Mouse (Mus musculus) lung, embryonic 16.5 days (tissue): Measurements from ENCODE around the gene Gm49380. TPM values are rescaled to one million over a fixed set of nuclear protein-coding genes. Genes with fewer than 3 reads are reported as not detected.
"Not testable (repeated sequence)": the region's sequence is repeated elsewhere in the genome, so short reads cannot be mapped to it uniquely, and the experiment has no call there.

Experiments
- ATAC-seq: fragments of 200-750 bp; cut with Nextera tagmentation; 2 replicates; pipeline ENCODE4 v1.8.0; 2017; ENCODE audit warnings: low read depth, mild to moderate bottlenecking, moderate library complexity
- H3K27ac ChIP-seq: fragments of 300-500 bp; sonication (generic); 2 replicates; pipeline ENCODE4 v1.5.1; 2014; ENCODE audit warnings: mild to moderate bottlenecking, control low read depth, low read length
- H3K27me3 ChIP-seq: fragments of 300-500 bp; sonication (generic); 2 replicates; pipeline ENCODE4 v1.6.1; 2014; ENCODE audit warnings: low read depth, low read length, mixed read lengths; ENCODE audit not compliant: control insufficient read depth, insufficient read depth
- H3K36me3 ChIP-seq: fragments of 300-500 bp; sonication (generic); 2 replicates; pipeline ENCODE4 v1.6.1; 2014; ENCODE audit warnings: low read length; ENCODE audit not compliant: control insufficient read depth, insufficient read depth
- H3K4me1 ChIP-seq: fragments of 300-500 bp; sonication (generic); replicated peaks from 2 replicates; pipeline ENCODE4 v1.6.1; 2014; ENCODE audit warnings: low read length, mixed read lengths; ENCODE audit not compliant: control insufficient read depth, insufficient read depth
- H3K4me2 ChIP-seq: fragments of 300-500 bp; sonication (generic); 2 replicates; pipeline ENCODE4 v1.6.1; 2014; ENCODE audit warnings: low read depth, low read length, control low read depth
- H3K4me3 ChIP-seq: fragments of 300-500 bp; sonication (generic); 2 replicates; pipeline ENCODE4 v1.5.1; 2014; ENCODE audit warnings: mild to moderate bottlenecking, low read length, control low read depth
- H3K9ac ChIP-seq: fragments of 300-500 bp; sonication (generic); 2 replicates; pipeline ENCODE4 v1.6.1; 2014; ENCODE audit warnings: low read length, control low read depth
- H3K9me3 ChIP-seq: fragments of 300-500 bp; sonication (generic); 2 replicates; pipeline ENCODE4 v1.6.1; 2016; ENCODE audit warnings: low read length; ENCODE audit not compliant: control insufficient read depth
- WGBS: fragments of 180-500 bp; shearing (Covaris S2); extraction: QIAGEN DNeasy Blood & Tissue Kit; methylation state at CpG from one replicate; pipeline ENCODE4 v1.1.7; 2014; 5-methylcytosine and 5-hydroxymethylcytosine counted together
- polyA plus RNA-seq: library from polyadenylated mRNA; unstranded; fragments of >200 nt; fragmentation: Nextera tagmentation; extraction: Ambion mirVana; gene quantifications from 2 replicates; pipeline ENCODE4 v1.2.1, GENCODE M21; 2015

Gm49380 gene
- polyA plus RNA-seq, 1 experiment from 2014 or later: 0.14 TPM

DNA sequence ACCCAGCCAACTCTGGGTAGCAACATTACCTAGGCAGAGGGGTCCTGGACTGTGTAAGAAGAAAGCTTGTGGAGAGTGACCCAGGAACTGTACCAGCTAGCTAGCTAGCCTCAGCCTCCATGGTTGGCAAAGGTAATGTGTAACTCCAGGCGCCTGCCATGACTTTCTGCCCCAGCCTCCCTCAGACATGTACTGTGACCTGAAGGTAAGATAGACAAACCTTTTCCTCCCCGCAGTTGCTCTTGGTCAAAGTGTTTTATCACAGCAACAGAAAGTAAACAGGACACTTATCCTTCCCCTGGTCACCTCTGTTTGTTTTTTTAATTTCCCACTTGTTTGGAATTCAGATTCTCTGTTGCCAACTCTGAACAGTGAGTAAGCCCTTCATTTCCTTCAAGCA is 1.2 kb upstream of the Gm49380 start:
- WGBS: 52% methylated on average over 2 of the region's 2 CpGs
- no peaks in the 10 kb centered on the region for H3K9me3 ChIP-seq
- H3K27me3 ChIP-seq: no peaks in the 10 kb centered on the region
- H3K27ac ChIP-seq: no peak overlapping the region
- H3K9ac ChIP-seq: no peak overlapping the region
- ATAC-seq: no peak
- H3K4me2 ChIP-seq: no peak overlapping the region
- H3K36me3 ChIP-seq: no peaks in the 10 kb centered on the region
- peaks cover 15% of the 10 kb centered on the region for H3K4me1 ChIP-seq
- H3K4me3 ChIP-seq: no peak overlapping the region

DNA sequence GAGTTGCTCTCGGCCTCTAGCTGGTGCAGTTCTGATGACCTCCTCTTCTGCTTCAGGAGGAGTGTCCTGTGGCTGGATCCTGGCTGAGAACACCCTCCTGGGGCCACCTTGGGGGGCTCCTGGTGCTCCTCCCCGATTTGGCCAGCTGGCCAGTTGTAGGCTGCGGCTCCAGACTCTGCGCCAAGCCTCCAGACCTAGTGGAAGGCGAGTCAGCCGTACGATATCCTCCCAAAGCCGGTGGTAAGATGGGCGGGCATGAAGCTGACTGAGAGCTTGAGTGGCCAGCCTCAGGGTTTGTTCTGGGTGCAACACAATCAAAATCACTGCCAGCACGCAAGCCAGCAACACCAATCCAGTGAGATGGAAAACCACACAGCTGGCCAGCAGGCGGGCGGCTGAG is 1.4 kb downstream of the Gm49380 start:
- Histone ChIP-seq H3K4me1 (peaks cover 37% of the 10 kb centered on the region), H3K4me2 (peak overlapping the region; percentile 60), H3K4me3 (peak overlapping the region; percentile 80)
- H3K27me3 ChIP-seq, H3K9me3 ChIP-seq, H3K9ac ChIP-seq, ATAC-seq, H3K27ac ChIP-seq, H3K36me3 ChIP-seq: not testable (repeated sequence)
- 45% methylated on average over 9 of the region's 12 CpGs for WGBS

DNA sequence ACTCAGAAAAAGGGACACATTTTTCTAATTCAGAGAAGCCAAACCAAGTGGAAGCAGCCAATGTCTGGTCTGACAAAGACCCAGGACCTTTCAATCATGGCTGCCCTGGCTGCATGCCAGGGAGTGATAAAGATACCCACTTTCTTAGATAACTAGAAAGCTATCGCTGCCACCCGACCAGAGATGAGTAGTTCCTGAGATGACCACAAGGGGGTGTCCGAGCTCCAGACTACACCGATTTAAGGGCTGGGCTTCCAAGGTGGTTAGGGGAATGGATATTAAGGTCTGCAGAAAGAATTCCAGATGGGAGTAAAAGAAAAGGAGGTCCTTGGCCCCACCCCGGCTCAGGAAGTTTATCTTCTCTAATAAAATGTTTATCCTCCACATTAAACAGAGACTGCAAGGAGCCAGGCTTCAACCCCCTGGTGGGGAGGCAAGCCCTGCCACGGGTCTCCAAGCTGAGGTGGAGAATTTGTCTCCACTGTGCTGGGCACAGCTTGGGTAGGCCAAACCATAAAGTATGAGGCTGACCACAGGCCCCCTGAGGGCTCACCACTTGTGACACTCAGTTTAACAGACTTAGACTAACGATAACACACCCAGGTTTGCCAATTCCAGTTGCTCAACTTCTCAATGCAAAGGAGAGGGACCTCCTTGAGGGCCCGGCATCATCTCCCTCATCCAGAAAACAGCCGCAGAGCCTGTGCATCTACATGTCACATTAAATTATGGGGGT is 3.8 kb downstream of the Gm49380 start:
- peak overlapping the region; percentile 57 for H3K9ac ChIP-seq
- peak overlapping the region; percentile 47 for H3K4me2 ChIP-seq
- H3K4me1 ChIP-seq: peaks cover 41% of the 10 kb centered on the region

DNA sequence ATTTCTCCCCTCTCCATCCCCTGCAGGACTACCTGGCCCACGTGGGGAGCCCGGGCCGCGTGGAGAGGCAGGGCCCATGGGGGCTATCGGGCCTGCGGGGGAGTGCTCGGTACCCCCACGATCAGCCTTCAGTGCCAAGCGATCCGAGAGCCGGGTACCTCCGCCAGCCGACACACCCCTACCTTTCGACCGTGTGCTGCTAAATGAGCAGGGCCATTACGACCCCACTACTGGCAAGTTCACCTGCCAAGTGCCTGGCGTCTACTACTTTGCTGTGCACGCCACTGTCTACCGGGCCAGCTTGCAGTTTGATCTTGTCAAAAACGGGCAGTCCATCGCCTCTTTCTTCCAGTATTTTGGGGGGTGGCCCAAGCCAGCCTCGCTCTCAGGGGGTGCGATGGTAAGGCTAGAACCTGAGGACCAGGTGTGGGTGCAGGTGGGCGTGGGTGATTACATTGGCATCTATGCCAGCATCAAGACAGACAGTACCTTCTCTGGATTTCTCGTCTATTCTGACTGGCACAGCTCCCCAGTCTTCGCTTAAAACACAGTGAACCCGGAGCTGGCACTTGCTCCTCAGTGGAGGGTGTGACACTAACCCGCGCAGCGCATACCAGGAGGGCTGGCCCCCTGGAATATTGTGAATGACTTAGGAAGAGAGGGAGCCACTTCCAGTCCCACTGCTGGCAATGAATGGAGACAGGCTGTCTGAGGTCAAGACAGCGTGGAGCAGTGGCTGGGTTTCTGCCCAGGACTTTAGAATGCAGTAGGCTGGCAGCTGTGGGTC is 4.8 kb downstream of the Gm49380 start:
- WGBS: 78% methylated on average over 31 of the region's 31 CpGs
- H3K27ac ChIP-seq: peak overlapping the region; percentile 79
- ATAC-seq: no peak
- no peaks in the 10 kb centered on the region for H3K9me3 ChIP-seq
- peaks cover 7% of the 10 kb centered on the region for H3K36me3 ChIP-seq
- peaks cover 38% of the 10 kb centered on the region for H3K4me1 ChIP-seq
- peak overlapping the region; percentile 41 for H3K9ac ChIP-seq
- H3K4me3 ChIP-seq: peak overlapping the region; percentile 14; the same call in 1 of the 2 replicates
- H3K4me2 ChIP-seq: peak overlapping the region; percentile 47
- H3K27me3 ChIP-seq: no peaks in the 10 kb centered on the region

More for the DNA sequence above, 3.8 kb downstream of the Gm49380 start:
- H3K27me3 ChIP-seq: no peaks in the 10 kb centered on the region
- WGBS: 22% methylated on average over 9 of the region's 9 CpGs
- ATAC-seq: no peak
- peak overlapping the region; percentile 14 for H3K4me3 ChIP-seq
- H3K36me3 ChIP-seq: peaks cover 7% of the 10 kb centered on the region
- 0 out of 2 replicates have a peak overlapping the region, but pooled peaks have one; percentile 4 for H3K27ac ChIP-seq
- no peaks in the 10 kb centered on the region for H3K9me3 ChIP-seq

DNA sequence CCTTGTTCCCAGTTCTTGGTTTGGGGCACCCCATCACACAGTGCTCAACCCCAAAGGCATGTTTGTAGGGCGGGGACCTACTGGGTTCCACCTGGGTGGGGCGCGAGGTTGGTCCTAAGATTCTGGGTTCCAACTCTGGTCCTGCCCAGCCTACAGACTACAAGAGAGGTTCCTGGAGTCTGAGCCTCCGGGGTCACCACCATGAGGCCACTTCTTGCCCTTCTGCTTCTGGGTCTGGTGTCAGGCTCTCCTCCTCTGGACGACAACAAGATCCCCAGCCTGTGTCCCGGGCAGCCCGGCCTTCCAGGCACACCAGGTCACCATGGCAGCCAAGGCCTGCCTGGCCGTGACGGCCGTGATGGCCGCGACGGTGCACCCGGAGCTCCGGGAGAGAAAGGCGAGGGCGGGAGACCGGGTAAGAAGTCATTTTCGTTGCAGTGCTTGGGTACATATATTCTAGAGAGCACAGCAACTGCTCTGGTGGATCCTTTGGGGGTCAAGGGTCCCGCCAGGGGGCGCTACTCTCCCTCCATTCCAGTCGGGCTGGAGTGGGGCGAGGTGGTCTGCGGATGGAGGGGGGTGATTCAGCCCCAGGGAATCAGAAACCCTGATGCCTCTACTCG is 5.6 kb downstream of the Gm49380 start:
- peak overlapping the region; percentile 79 for H3K27ac ChIP-seq
- peak overlapping the region; percentile 19 for H3K9ac ChIP-seq
- H3K27me3 ChIP-seq: no peaks in the 10 kb centered on the region
- H3K4me1 ChIP-seq: peaks cover 38% of the 10 kb centered on the region
- no peaks in the 10 kb centered on the region for H3K9me3 ChIP-seq
- ATAC-seq: peak; percentile 4
- WGBS: 46% methylated on average over 25 of the region's 25 CpGs
- peaks cover 7% of the 10 kb centered on the region for H3K36me3 ChIP-seq
- peak overlapping the region; percentile 39 for H3K4me2 ChIP-seq
- peak overlapping the region; percentile 3; the same call in 1 of the 2 replicates for H3K4me3 ChIP-seq

DNA sequence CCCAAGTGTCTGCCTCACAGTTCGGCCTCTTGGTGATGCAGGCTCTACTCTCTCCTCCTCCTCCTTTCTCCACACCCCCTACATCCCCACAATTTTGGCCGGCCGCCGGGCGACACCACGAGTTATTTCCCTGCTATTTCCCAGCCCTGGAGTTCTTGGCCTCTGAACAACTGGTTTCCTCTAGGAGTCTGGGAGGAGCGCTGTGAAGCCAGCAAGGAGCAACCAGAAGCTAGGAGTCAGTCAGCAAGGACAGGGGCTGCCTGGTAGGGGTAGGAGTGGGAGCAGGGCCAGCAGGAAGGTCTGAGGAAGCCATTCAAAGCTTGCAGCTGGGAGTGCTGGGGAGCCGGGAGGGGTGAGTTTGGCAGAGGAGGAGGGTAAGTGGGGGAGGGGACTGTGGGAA is 6.2 kb downstream of the Gm49380 start, which contains the start of gene C1qtnf5:
Gene C1qtnf5, plus strand, starts transcription at position 136 of the 400 bp plus-strand sequence.
- Histone ChIP-seq H3K4me3 (peak within 1 kb of the TSS; percentile 3; the same call in 1 of the 2 replicates), H3K27ac (peak within 1 kb of the TSS; percentile 79), H3K9ac (peak within 1 kb of the TSS; percentile 19), H3K9me3 (no peaks in the 10 kb centered on the region), H3K36me3 (peaks cover 7% of the 10 kb centered on the region), H3K4me2 (peak within 1 kb of the TSS; percentile 39), H3K27me3 (no peaks in the 10 kb centered on the region), H3K4me1 (peaks cover 38% of the 10 kb centered on the region)
- 22% methylated on average over 8 of the region's 8 CpGs for WGBS
- peak; percentile 88 for ATAC-seq

DNA sequence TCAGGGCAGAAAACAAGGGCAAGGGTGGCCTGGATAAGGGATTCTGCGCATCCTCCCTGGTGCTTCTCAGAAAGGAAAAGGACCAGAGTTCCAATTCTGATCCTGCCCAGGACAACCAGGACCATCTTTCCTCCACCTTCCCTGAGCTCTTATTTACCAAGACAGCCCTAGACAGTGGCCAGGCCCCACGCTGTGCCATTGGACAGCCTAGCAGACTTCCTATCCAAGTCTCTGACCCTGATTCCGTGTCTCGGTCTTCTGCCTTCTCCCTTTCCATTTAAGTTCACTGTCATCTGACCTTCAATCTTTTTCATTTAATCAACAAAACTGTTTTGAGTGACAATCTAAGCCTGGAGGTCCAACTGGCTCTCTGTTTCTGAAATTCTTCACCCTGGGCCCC is 6.7 kb downstream of the Gm49380 start:
- WGBS: 69% methylated on average over 4 of the region's 4 CpGs
- peaks cover 7% of the 10 kb centered on the region for H3K36me3 ChIP-seq
- ATAC-seq: no peak
- H3K9ac ChIP-seq: no peak overlapping the region
- H3K4me2 ChIP-seq: no peak overlapping the region
- H3K4me3 ChIP-seq: no peak overlapping the region
- no peaks in the 10 kb centered on the region for H3K27me3 ChIP-seq
- no peaks in the 10 kb centered on the region for H3K9me3 ChIP-seq
- H3K27ac ChIP-seq: peak overlapping the region; percentile 40; the same call in 1 of the 2 replicates
- H3K4me1 ChIP-seq: peaks cover 38% of the 10 kb centered on the region

DNA sequence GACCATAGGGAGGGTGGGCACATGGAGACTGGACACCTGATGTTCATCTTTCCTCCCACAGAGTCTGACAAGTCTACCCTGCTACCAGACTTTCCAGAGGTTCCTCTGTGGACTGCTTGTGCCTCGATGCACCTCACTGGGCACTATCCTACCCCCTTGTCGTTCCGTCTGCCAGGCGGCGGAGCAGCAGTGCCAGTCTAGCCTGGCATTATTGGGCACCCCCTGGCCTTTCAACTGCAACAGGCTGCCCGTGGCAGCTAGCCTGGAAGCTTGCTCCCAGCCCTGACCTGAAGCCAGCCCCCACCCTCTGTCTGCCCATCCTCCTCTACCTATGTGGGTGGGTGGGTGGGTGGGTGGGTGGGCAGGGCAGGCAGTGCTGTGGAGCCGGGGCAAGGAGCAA is 7.1 kb downstream of the Gm49380 start:
- no peaks in the 10 kb centered on the region for H3K9me3 ChIP-seq
- 89% methylated on average over 7 of the region's 7 CpGs for WGBS
- no peak overlapping the region for H3K27ac ChIP-seq
- H3K9ac ChIP-seq: no peak overlapping the region
- H3K4me3 ChIP-seq: no peak overlapping the region
- peaks cover 7% of the 10 kb centered on the region for H3K36me3 ChIP-seq
- H3K27me3 ChIP-seq: no peaks in the 10 kb centered on the region
- H3K4me2 ChIP-seq: no peak overlapping the region
- peaks cover 38% of the 10 kb centered on the region for H3K4me1 ChIP-seq
- ATAC-seq: no peak

DNA sequence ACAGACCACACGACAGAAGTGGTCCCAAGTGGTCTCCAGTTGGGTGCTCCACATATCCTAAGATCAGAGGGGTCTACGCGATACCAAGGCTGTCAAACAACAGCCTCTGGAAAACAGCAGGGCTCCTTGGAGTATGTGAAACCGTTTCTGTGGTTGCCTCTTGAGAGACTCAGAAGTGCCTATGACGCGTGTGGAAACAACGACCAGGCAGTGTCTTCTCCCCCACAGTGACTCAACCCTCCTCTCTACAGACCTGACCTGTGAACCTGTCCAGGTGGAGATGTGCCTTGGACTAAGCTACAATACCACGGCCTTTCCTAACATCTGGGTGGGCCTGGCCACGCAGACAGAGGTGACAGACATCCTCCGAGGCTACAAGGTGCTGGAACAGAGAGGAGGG is 7.5 kb downstream of the Gm49380 start:
- peaks cover 38% of the 10 kb centered on the region for H3K4me1 ChIP-seq
- H3K9me3 ChIP-seq: no peaks in the 10 kb centered on the region
- no peak overlapping the region for H3K9ac ChIP-seq
- peaks cover 7% of the 10 kb centered on the region for H3K36me3 ChIP-seq
- no peak overlapping the region for H3K4me2 ChIP-seq
- no peaks in the 10 kb centered on the region for H3K27me3 ChIP-seq
- no peak overlapping the region for H3K4me3 ChIP-seq
- no peak for ATAC-seq
- H3K27ac ChIP-seq: no peak overlapping the region
- 72% methylated on average over 10 of the region's 10 CpGs for WGBS
